Mouse (Mus musculus): ENCODE measurements around the gene Mlxipl. TPM values are rescaled to one million over a fixed set of nuclear protein-coding genes. Genes with fewer than 3 reads are reported as not detected.

The Mlxipl gene
- polyA plus RNA-seq, 1 experiment from 2014 or later = 2.2 TPM

DNA sequence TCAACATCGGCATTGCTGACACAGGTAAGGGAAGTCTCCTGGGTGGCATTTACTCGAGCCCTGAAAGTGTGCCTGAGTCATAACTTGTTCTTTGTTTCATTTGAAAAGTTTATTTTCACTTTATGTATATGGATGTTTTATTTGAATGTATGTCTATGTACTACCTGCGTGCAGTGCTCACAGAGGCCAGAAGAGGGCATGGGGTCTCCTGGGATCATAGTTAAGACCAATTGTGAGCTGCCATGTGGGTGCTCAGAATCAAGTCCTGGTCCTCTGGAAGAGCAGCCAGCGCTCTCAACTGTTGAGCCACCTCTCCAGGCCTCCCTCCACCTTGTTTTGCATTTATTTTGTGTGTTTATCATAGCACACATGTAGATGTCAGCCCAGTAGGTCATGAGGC lies 66.8 kb downstream of the Mlxipl start:
- H3K4me2 ChIP-seq (replicated peaks) = no peak overlapping the region

DNA sequence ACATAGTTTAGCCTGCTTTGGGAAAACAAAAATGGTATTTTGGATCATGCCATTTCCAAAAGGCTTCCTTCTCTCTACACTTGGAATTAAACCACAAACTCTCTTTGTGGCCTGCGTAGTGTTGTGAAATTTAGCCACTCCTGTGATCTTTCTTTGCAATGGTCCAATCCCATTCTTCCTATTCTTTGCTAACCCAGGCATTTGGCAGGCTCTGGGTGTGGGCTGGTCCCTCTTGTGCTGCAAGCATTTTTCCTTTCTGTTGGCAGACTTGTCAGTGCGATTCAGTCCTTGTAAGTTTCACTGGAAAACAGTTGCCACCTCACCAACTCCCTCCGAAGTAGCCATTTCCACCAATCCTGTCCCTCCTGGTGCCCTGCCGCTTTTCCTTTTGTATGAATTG lies 71.5 kb downstream of the Mlxipl start:
- Histone ChIP-seq H3K4me1 (no peaks in the 10 kb centered on the region), H3K4me3 (no peak overlapping the region), H3K9me3 (peaks cover 4% of the 10 kb centered on the region; the same call in 1 of the 2 replicates), H3K36me3 (peaks cover 78% of the 10 kb centered on the region), H3K27me3 (no peaks in the 10 kb centered on the region), H3K27ac (no peak overlapping the region), H3K9ac (no peak overlapping the region), H3K4me2 (replicated peaks) (no peak overlapping the region)
- 96% methylated on average over 4 of the region's 4 CpGs for WGBS
- no peak for ATAC-seq (ENCODE audit: low FRiP score, low read depth)

More for the DNA sequence above, 66.8 kb downstream of the Mlxipl start:
- H3K27me3 ChIP-seq = no peaks in the 10 kb centered on the region
- H3K9ac ChIP-seq = no peak overlapping the region
- no peak for ATAC-seq (ENCODE audit: low FRiP score, low read depth)
- no peak overlapping the region for H3K4me3 ChIP-seq
- 96% methylated on average over 4 of the region's 4 CpGs for WGBS
- H3K36me3 ChIP-seq = peaks cover 89% of the 10 kb centered on the region
- no peaks in the 10 kb centered on the region for H3K4me1 ChIP-seq
- H3K9me3 ChIP-seq = 0 out of 2 replicates have a peak, but pooled peaks cover 5% of the 10 kb centered on the region
- no peak overlapping the region for H3K27ac ChIP-seq

DNA sequence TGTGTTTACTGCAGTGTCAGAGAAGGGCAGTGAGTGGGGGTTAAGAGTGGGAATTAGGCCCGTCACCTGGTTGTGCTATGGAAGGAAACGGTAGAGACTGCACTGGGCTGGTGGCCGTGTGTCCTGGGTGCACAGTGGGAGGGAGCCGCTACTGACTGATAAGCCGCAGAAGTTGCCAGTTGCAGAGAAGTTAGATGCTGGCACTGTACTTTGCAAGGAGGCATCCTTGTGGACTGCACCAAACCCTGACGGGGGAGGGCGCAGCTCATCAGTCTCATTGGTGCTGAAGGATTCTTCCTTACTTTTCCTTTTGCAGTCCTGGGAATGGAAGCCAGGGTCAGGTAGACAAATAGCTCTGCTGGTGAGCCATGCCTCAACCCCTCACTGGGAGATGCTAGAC lies 72.0 kb downstream of the Mlxipl start:
- H3K9me3 ChIP-seq = no peaks in the 10 kb centered on the region; the same call in 1 of the 2 replicates
- 92% methylated on average over 7 of the region's 7 CpGs for WGBS
- no peak overlapping the region for H3K4me2 ChIP-seq (replicated peaks)
- no peak overlapping the region for H3K4me3 ChIP-seq
- H3K27ac ChIP-seq = no peak overlapping the region
- H3K9ac ChIP-seq = no peak overlapping the region
- no peaks in the 10 kb centered on the region for H3K27me3 ChIP-seq
- no peaks in the 10 kb centered on the region for H3K4me1 ChIP-seq
- peaks cover 74% of the 10 kb centered on the region for H3K36me3 ChIP-seq
- ATAC-seq (ENCODE audit: low FRiP score, low read depth) = no peak

DNA sequence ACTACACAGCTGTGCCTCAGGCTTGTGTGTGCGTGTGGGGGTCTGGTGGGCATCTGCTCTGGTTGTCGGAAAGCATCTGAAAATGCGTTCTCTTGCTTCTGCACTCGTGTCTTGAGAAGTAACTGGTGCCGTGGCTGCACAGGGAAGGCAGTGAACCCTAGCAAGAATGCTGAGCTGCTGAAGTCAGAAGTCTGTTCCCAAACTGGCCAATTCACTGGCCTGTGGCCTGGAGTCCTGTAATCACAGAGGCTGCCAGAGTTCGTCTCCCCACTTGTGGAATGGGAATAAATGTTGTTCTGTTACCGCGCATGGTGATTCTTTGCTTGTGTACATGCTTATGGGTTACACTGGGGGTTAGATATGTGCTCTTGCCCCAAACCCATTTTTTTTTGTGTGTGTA lies 72.7 kb downstream of the Mlxipl start:
- no peak overlapping the region for H3K4me2 ChIP-seq (replicated peaks)
- ATAC-seq (ENCODE audit: low FRiP score, low read depth) = no peak
- H3K9ac ChIP-seq = no peak overlapping the region
- no peaks in the 10 kb centered on the region for H3K27me3 ChIP-seq
- WGBS = 92% methylated on average over 8 of the region's 8 CpGs
- no peaks in the 10 kb centered on the region; the same call in 1 of the 2 replicates for H3K9me3 ChIP-seq
- H3K4me1 ChIP-seq = no peaks in the 10 kb centered on the region
- H3K36me3 ChIP-seq = peaks cover 67% of the 10 kb centered on the region
- no peak overlapping the region for H3K27ac ChIP-seq
- H3K4me3 ChIP-seq = no peak overlapping the region

DNA sequence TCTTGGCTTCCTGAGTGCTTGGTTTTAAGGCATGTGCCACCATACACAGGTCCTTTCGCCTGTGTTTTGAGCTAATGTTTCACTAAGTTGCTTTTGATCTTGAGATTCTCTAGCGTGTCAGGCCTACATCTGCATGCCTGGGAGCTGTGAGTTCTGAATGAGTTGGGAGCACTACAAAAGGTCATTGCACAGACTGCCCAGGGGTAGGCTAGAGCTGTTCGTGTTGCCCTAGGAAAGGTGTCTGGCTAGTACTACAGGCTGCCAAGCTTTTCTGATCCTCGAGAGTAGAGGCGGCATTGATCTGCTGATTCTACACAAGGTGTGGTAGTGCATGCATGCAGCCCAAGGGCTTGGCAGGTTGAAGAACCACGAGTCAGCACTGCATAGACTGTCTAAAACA lies 73.1 kb downstream of the Mlxipl start:
- 88% methylated on average over 6 of the region's 6 CpGs for WGBS
- Histone ChIP-seq H3K4me3 (no peak overlapping the region), H3K36me3 (peaks cover 63% of the 10 kb centered on the region), H3K4me2 (replicated peaks) (no peak overlapping the region), H3K9me3 (no peaks in the 10 kb centered on the region; the same call in 1 of the 2 replicates), H3K27me3 (no peaks in the 10 kb centered on the region), H3K4me1 (0 out of 2 replicates have a peak, but pooled peaks cover 2% of the 10 kb centered on the region), H3K27ac (no peak overlapping the region), H3K9ac (no peak overlapping the region)
- no peak for ATAC-seq (ENCODE audit: low FRiP score, low read depth)

DNA sequence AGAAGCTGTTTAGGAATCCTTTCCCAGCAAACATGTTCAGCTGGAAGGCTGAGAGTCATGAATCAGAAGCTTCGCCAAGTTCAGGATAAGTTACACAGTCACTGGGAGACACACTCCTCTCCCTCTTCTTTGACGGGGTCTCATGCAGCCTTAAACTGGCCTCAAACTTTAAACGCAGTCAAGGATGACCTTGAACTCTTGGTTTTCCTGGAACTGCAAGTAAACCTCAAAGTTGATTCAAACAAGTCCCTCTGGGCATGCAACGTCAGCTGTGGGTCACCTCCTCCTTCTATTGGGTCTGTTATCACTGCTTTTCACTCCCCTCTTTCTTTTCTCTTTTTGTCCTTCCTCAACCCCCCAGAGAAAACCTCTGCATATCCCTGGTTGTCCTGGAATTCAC lies 77.2 kb downstream of the Mlxipl start:
- Histone ChIP-seq H3K27ac (no peak overlapping the region), H3K4me2 (replicated peaks) (no peak overlapping the region), H3K27me3 (no peaks in the 10 kb centered on the region), H3K9ac (no peak overlapping the region), H3K9me3 (no peaks in the 10 kb centered on the region; the same call in 1 of the 2 replicates), H3K4me3 (no peak overlapping the region), H3K36me3 (peaks cover 30% of the 10 kb centered on the region), H3K4me1 (peaks cover 15% of the 10 kb centered on the region)
- 86% methylated on average over 4 of the region's 4 CpGs for WGBS
- no peak for ATAC-seq (ENCODE audit: low FRiP score, low read depth)

DNA sequence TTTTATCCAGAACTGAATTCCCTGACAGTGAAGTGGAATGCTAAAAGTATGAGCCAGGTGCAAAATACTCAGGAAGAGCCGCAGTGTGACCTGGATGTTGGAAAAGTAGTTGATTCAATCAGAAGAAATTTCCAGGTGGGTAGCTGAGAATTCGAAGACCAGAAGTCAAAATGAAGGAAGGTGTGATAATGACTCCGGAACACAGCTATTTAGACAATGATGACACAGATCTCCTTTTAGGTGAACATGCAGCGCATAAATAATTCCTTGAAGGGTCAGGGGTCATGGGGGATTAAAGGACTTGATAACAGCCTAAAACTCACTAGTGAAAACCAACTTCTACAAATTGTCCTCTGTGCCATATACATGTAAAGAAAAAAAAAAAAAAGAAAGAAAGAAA lies 77.8 kb downstream of the Mlxipl start:
- peak overlapping the region; percentile 64; the same call in 1 of the 2 replicates for H3K4me3 ChIP-seq
- H3K27me3 ChIP-seq = no peaks in the 10 kb centered on the region
- H3K27ac ChIP-seq = no peak overlapping the region
- WGBS = 97% methylated on average over 4 of the region's 4 CpGs
- no peak for ATAC-seq (ENCODE audit: low FRiP score, low read depth)
- no peaks in the 10 kb centered on the region; the same call in 1 of the 2 replicates for H3K9me3 ChIP-seq
- peaks cover 15% of the 10 kb centered on the region for H3K4me1 ChIP-seq
- no peak overlapping the region for H3K9ac ChIP-seq
- peaks cover 30% of the 10 kb centered on the region for H3K36me3 ChIP-seq
- H3K4me2 ChIP-seq (replicated peaks) = peak overlapping the region; percentile 88; the same call in 1 of the 2 replicates

DNA sequence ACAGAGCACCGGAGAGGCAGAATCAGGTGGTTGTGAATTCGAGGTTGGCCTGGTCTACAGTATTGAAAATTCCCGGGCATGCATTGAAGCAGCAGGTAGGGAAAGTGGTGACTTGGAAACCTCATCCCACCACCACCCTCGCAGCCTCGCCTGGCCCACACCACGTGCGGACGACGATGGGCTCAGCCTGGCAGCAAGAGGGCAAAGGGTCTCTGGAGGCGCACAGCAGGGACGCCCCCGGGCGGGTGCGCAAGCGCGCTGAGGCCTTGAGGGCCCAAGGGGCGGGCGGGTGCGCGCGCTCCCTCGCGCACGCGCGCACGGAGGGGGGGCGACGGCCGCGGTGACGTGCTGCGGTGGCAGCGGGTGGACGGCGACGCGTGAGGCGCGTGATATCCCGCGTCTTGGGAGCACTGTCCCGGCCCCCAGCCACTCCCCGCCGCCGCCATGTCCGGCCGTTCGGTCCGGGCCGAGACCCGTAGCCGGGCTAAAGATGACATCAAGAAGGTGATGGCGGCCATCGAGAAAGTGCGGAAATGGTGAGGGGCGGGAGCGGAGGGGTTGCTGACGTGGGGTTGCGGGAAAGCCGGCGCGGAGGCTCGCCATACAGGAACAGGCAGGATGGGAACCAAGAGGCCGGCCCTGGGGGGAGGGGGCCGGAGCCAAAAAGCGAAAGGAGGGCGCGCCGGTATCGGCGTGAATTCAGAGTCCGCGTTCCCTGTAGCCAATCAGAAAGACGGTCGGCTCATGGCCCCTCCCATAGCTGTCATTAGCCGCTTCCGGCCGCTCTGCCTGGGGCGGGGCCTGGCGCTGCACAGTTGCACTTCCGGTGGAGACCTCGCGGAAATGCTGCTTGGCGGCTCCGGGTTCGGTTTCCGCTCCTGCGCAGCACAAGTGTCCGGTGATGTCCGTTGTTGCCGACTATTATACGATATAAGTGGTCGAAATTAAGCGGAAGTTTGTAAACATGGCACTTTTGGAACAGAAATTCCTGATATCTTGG lies 78.7 kb downstream of the Mlxipl start, which contains the start of gene Bcl7b:
Gene Bcl7b, plus strand, starts transcription at position 221 of the 1,000 bp plus-strand sequence.
- H3K9ac ChIP-seq = peak within 1 kb of the TSS; percentile 79
- H3K4me3 ChIP-seq = peak within 1 kb of the TSS; percentile 64
- no peaks in the 10 kb centered on the region for H3K27me3 ChIP-seq
- peak; percentile 99 for ATAC-seq (ENCODE audit: low FRiP score, low read depth)
- H3K4me1 ChIP-seq = peaks cover 15% of the 10 kb centered on the region
- H3K4me2 ChIP-seq (replicated peaks) = peak within 1 kb of the TSS; percentile 88
- H3K9me3 ChIP-seq = no peaks in the 10 kb centered on the region
- peak within 1 kb of the TSS; percentile 98 for H3K27ac ChIP-seq
- WGBS = 2% methylated on average over 89 of the region's 95 CpGs
- H3K36me3 ChIP-seq = peaks cover 30% of the 10 kb centered on the region

DNA sequence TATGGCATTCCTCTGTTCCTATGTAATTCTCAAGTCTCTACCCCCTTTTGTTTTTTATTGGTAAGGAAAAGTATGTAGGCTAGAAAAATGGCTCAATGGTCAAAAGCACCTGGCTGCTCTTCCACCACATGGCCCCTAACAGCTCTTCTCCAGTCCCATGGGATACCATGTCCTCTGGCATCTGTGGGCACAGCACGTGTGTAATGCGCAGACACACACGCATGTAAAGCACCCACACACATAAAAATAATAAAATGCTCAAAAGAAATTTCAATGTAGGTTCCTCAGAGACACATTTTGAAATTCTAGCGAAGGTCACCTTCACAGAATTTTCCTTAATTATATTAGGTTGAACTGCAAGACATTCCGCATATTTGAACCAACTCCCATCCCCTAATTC lies 79.8 kb downstream of the Mlxipl start:
- no peak for ATAC-seq (ENCODE audit: low FRiP score, low read depth)
- Histone ChIP-seq H3K27ac (peak overlapping the region; percentile 74; the same call in 1 of the 2 replicates), H3K27me3 (no peaks in the 10 kb centered on the region), H3K4me2 (replicated peaks) (peak overlapping the region; percentile 88), H3K9ac (peak overlapping the region; percentile 74), H3K36me3 (peaks cover 30% of the 10 kb centered on the region), H3K4me1 (peaks cover 15% of the 10 kb centered on the region), H3K9me3 (no peaks in the 10 kb centered on the region), H3K4me3 (peak overlapping the region; percentile 64)
- 93% methylated on average over 5 of the region's 5 CpGs for WGBS

DNA sequence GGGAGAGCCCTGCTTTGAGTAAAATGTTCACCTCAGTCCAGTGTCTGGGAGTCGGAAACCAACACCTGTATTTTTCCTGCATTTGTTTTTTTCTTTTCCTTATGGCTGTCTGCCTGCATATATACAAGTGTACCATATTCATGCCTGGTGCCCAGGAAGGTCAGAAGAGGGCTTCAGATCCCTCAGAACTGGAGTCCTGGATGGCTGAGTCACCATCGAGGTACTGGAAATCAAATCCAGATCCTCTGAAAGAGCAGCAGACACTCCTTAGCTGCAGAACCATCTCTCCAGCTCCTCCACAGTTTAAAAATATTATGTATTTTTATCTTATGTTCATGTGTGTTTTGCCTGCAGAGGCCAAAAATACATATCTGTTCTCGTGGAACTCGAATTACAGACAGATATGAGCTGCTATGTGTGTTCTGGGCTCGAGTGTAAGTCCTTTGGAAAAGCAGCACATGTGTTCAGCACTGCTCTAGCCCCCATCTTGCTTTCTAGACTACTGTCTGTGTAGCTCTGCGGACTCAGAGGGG lies 82.1 kb downstream of the Mlxipl start:
- Histone ChIP-seq H3K4me3 (no peak overlapping the region), H3K27ac (no peak overlapping the region), H3K4me2 (replicated peaks) (no peak overlapping the region), H3K36me3 (peaks cover 48% of the 10 kb centered on the region), H3K9ac (no peak overlapping the region), H3K27me3 (no peaks in the 10 kb centered on the region), H3K4me1 (peaks cover 15% of the 10 kb centered on the region), H3K9me3 (no peaks in the 10 kb centered on the region)
- no peak for ATAC-seq (ENCODE audit: low FRiP score, low read depth)
- 85% methylated on average over 6 of the region's 6 CpGs for WGBS

DNA sequence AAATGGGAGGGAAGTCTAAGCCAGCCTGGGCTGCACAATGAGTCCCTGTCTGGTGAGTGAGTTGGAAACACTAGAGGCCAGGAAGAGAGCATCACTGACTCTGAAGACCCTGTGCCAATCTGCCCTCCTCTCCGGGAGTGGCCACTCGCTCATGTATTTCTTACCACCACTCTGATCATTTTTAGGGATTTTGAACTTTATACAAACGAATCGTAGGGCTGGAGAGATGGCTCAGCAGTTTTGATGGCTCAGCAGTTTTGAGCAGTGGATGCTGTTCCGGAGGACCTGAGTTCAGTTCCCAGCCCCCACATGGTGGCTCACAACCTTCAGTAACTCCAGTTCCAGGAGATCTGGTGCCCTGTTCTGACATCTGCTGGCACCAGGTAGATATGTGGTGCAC lies 83.3 kb downstream of the Mlxipl start:
- Histone ChIP-seq H3K4me1 (peaks cover 11% of the 10 kb centered on the region), H3K27ac (no peak overlapping the region), H3K4me3 (no peak overlapping the region), H3K36me3 (peaks cover 60% of the 10 kb centered on the region), H3K4me2 (replicated peaks) (no peak overlapping the region), H3K9me3 (no peaks in the 10 kb centered on the region), H3K27me3 (no peaks in the 10 kb centered on the region), H3K9ac (no peak overlapping the region)
- ATAC-seq (ENCODE audit: low FRiP score, low read depth) = no peak
- WGBS = 94% methylated on average over 5 of the region's 5 CpGs

DNA sequence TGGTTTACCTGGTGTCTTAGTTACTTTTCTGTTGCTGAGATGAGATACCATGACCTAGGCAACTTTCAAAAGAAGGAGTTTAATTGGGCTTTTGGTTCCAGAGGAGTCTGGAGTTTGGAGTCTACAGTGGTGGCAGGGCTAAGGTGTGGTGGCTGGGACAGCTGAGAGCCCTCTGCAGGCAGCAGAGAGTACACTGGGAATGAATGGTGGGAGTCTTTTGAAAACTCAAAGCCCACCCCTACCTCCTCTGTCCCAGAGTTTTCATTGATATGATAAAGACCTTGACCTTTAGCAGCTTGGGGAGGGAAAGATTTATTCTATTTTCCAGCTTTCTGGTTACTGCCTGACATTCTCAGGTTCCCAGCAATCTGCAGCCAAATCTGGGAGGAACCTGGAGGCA lies 85.4 kb downstream of the Mlxipl start:
- Histone ChIP-seq H3K4me1 (no peaks in the 10 kb centered on the region), H3K27ac (no peak overlapping the region), H3K9ac (no peak overlapping the region), H3K4me3 (no peak overlapping the region), H3K27me3 (no peaks in the 10 kb centered on the region), H3K9me3 (no peaks in the 10 kb centered on the region), H3K4me2 (replicated peaks) (no peak overlapping the region), H3K36me3 (peaks cover 79% of the 10 kb centered on the region)
- no peak for ATAC-seq (ENCODE audit: low FRiP score, low read depth)
